Mouse (Mus musculus) stomach, postnatal 0 days (tissue): ENCODE data around the gene Olfr527. TPM values are rescaled to one million over a fixed set of nuclear protein-coding genes. Genes with fewer than 3 reads are reported as not detected.

Source experiments
- ATAC-seq: fragments of 200-750 bp; cut with Nextera tagmentation; 2 replicates; pipeline ENCODE4 v1.8.0; 2017; ENCODE audit not compliant: low FRiP score, low TSS enrichment
- DNase-seq: peaks from one replicate; pipeline ENCODE4 v3.0.0-alpha.2; 2016; ENCODE audit warnings: low spot score
- H3K27ac ChIP-seq: fragments of 300-500 bp; sonication (generic); replicated peaks from 2 replicates; pipeline ENCODE4 v1.5.1; 2014; ENCODE audit warnings: mild to moderate bottlenecking, control low read depth
- H3K27me3 ChIP-seq: fragments of 300-500 bp; sonication (generic); 2 replicates; pipeline ENCODE4 v1.6.1; 2014; ENCODE audit warnings: low read length; ENCODE audit not compliant: control insufficient read depth, insufficient read depth
- H3K36me3 ChIP-seq: fragments of 300-500 bp; sonication (generic); 2 replicates; pipeline ENCODE4 v1.6.1; 2014; ENCODE audit warnings: low read length, mixed read lengths; ENCODE audit not compliant: control insufficient read depth, insufficient read depth
- H3K4me1 ChIP-seq: fragments of 300-500 bp; sonication (generic); replicated peaks from 2 replicates; pipeline ENCODE4 v1.6.1; 2014; ENCODE audit warnings: antibody characterized with exemption; ENCODE audit not compliant: control insufficient read depth, insufficient read depth
- H3K4me2 ChIP-seq: fragments of 300-500 bp; sonication (generic); replicated peaks from 2 replicates; pipeline ENCODE4 v1.6.1; 2014; ENCODE audit warnings: low read depth, mild to moderate bottlenecking, control low read depth, moderate library complexity
- H3K4me3 ChIP-seq: fragments of 300-500 bp; sonication (generic); 2 replicates; pipeline ENCODE4 v1.5.1; 2014; ENCODE audit warnings: low read depth, low read length, control low read depth
- H3K9ac ChIP-seq: fragments of 300-500 bp; sonication (generic); 2 replicates; pipeline ENCODE4 v1.6.1; 2014; ENCODE audit warnings: mild to moderate bottlenecking, low read length, control low read depth, mixed read lengths
- H3K9me3 ChIP-seq: fragments of 300-500 bp; sonication (generic); 2 replicates; pipeline ENCODE4 v1.6.1; 2016; ENCODE audit warnings: low read length; ENCODE audit not compliant: control insufficient read depth
- CTCF ChIP-seq: IDR thresholded peaks from 2 replicates; pipeline ENCODE4 v1.5.1; 2016; ENCODE audit warnings: antibody characterized with exemption, low read depth, mild to moderate bottlenecking, moderate library complexity
- EP300 ChIP-seq: optimal IDR thresholded peaks from 2 replicates; pipeline ENCODE3; 2016; ENCODE audit warnings: antibody characterized with exemption
- WGBS: fragments of 180-500 bp; shearing (Covaris S2); extraction: QIAGEN DNeasy Blood & Tissue Kit; methylation state at CpG from one replicate; pipeline ENCODE4 v1.1.7; 2014; 5-methylcytosine and 5-hydroxymethylcytosine counted together
- polyA plus RNA-seq: library from polyadenylated mRNA; unstranded; fragments of >200 nt; fragmentation: Nextera tagmentation; extraction: Ambion mirVana; gene quantifications from 2 replicates; pipeline ENCODE4 v1.2.1, GENCODE M21; 2015

Gene Olfr527
- polyA plus RNA-seq = not detected in 2 replicates

GRCm38 (mm10) chr7:140333717-140334116, at the start of gene Olfr527:
TSS of gene Olfr527 (plus strand) at chr7:140334017.
- Histone ChIP-seq H3K27me3 (no peaks in the 10 kb centered on the region), H3K9me3 (no peaks in the 10 kb centered on the region), H3K36me3 (no peaks in the 10 kb centered on the region), H3K27ac (no peak within 1 kb of the TSS), H3K4me1 (no peaks in the 10 kb centered on the region), H3K4me2 (no peak within 1 kb of the TSS), H3K4me3 (no peak within 1 kb of the TSS), H3K9ac (no peak within 1 kb of the TSS)
- ATAC-seq (no peak), DNase-seq (no peak)
- no peak for TF ChIP-seq CTCF
- TF ChIP-seq EP300 = no peak
- WGBS = 90% methylated on average over 2 of the region's 2 CpGs

GRCm38 (mm10) chr7:140295746-140296145, 38.1 kb upstream of the Olfr527 start:
- Histone ChIP-seq H3K9me3 (no peaks in the 10 kb centered on the region), H3K4me3 (no peak overlapping the region), H3K9ac (no peak overlapping the region), H3K4me1 (no peaks in the 10 kb centered on the region), H3K4me2 (no peak overlapping the region), H3K27ac (no peak overlapping the region), H3K36me3 (no peaks in the 10 kb centered on the region), H3K27me3 (no peaks in the 10 kb centered on the region)
- no peak for ATAC-seq
- TF ChIP-seq CTCF (no peak), EP300 (no peak)
- 82% methylated on average over 9 of the region's 9 CpGs for WGBS
- no peak for DNase-seq

- no peak overlapping the region for H3K4me3 ChIP-seq
- TF ChIP-seq EP300 (no peak), CTCF (no peak)
- DNase-seq (no peak), ATAC-seq (no peak)
- H3K4me1 ChIP-seq = no peaks in the 10 kb centered on the region
- H3K4me2 ChIP-seq = no peak overlapping the region
- no peak overlapping the region for H3K9ac ChIP-seq
- H3K27me3 ChIP-seq = no peaks in the 10 kb centered on the region
- H3K27ac ChIP-seq = no peak overlapping the region
- H3K36me3 ChIP-seq = no peaks in the 10 kb centered on the region
- 73% methylated on average over 6 of the region's 6 CpGs for WGBS
- no peaks in the 10 kb centered on the region for H3K9me3 ChIP-seq
Observed at GRCm38 (mm10) chr7:140296876-140297275, 36.9 kb upstream of the Olfr527 start.

- Histone ChIP-seq H3K27ac (no peak overlapping the region), H3K27me3 (no peaks in the 10 kb centered on the region), H3K36me3 (no peaks in the 10 kb centered on the region), H3K9me3 (no peaks in the 10 kb centered on the region), H3K4me2 (no peak overlapping the region), H3K9ac (no peak overlapping the region), H3K4me3 (no peak overlapping the region), H3K4me1 (no peaks in the 10 kb centered on the region)
- DNase-seq = no peak
- 87% methylated on average over 3 of the region's 3 CpGs for WGBS
- ATAC-seq = no peak
- TF ChIP-seq EP300 = no peak
- no peak for TF ChIP-seq CTCF
Observed at GRCm38 (mm10) chr7:140299416-140299815, 34.4 kb upstream of the Olfr527 start.

GRCm38 (mm10) chr7:140319861-140320385, 13.9 kb upstream of the Olfr527 start:
- Histone ChIP-seq H3K9ac (no peak overlapping the region), H3K27me3 (no peaks in the 10 kb centered on the region), H3K4me2 (no peak overlapping the region), H3K9me3 (no peaks in the 10 kb centered on the region), H3K36me3 (no peaks in the 10 kb centered on the region), H3K4me3 (no peak overlapping the region), H3K4me1 (no peaks in the 10 kb centered on the region), H3K27ac (no peak overlapping the region)
- TF ChIP-seq EP300 = no peak
- TF ChIP-seq CTCF = no peak
- ATAC-seq (no peak), DNase-seq (no peak)
- WGBS = 78% methylated on average over 3 of the region's 3 CpGs

- H3K9me3 ChIP-seq = no peaks in the 10 kb centered on the region
- H3K4me1 ChIP-seq = no peaks in the 10 kb centered on the region
- no peaks in the 10 kb centered on the region for H3K36me3 ChIP-seq
- no peak for ATAC-seq
- H3K27me3 ChIP-seq = no peaks in the 10 kb centered on the region
- no peak for TF ChIP-seq CTCF
- TF ChIP-seq EP300 = no peak
- no peak within 1 kb of the TSS for H3K4me3 ChIP-seq
- 57% methylated on average over 1 of the region's 1 CpGs for WGBS
- no peak within 1 kb of the TSS for H3K27ac ChIP-seq
- H3K4me2 ChIP-seq = no peak within 1 kb of the TSS
- DNase-seq = no peak
- no peak within 1 kb of the TSS for H3K9ac ChIP-seq
Observed at GRCm38 (mm10) chr7:140320558-140320957, 13.3 kb upstream of the Olfr527 start, which contains the start of gene Olfr525. TSS of gene Olfr525 (plus strand) at chr7:140320858.
